Mouse (Mus musculus) naive thymus-derived CD4-positive, alpha-beta T cell, adult 2 months (primary cell): Measurements from ENCODE around the gene Ntmt1.

Experiments used
- DNase-seq: peaks from one replicate; pipeline ENCODE4 v3.0.0-alpha.2; 2011; ENCODE audit warnings: low read depth

Ntmt1 gene

GRCm38 (mm10) chr2:30784078-30784994 lies 23.3 kb upstream of the Ntmt1 start:
- peak; percentile 64 for DNase-seq

GRCm38 (mm10) chr2:30787466-30787865 lies 20.2 kb upstream of the Ntmt1 start:
- DNase-seq, result no peak

- DNase-seq, result no peak
Observed at GRCm38 (mm10) chr2:30792061-30792460, 15.6 kb upstream of the Ntmt1 start.

- peak; percentile 94 for DNase-seq
Observed at GRCm38 (mm10) chr2:30794179-30795108, 13.2 kb upstream of the Ntmt1 start.

GRCm38 (mm10) chr2:30795271-30795888 lies 12.2 kb upstream of the Ntmt1 start:
- DNase-seq, result no peak

GRCm38 (mm10) chr2:30795889-30796275 lies 11.7 kb upstream of the Ntmt1 start:
- DNase-seq, result no peak

- peak; percentile 91 for DNase-seq
Observed at GRCm38 (mm10) chr2:30796382-30796781, 11.2 kb upstream of the Ntmt1 start.

- DNase-seq, result no peak
Observed at GRCm38 (mm10) chr2:30799456-30799855, 8.2 kb upstream of the Ntmt1 start.

GRCm38 (mm10) chr2:30800671-30801066 lies 7.0 kb upstream of the Ntmt1 start:
- no peak for DNase-seq

GRCm38 (mm10) chr2:30801067-30801852 lies 6.4 kb upstream of the Ntmt1 start:
- DNase-seq, result peak; percentile 58

- no peak for DNase-seq
Observed at GRCm38 (mm10) chr2:30803604-30804003, 4.0 kb upstream of the Ntmt1 start, which contains the start of gene 1700001O22Rik. Gene 1700001O22Rik (minus strand): TSS chr2:30803661.

GRCm38 (mm10) chr2:30805983-30806382 lies 1.6 kb upstream of the Ntmt1 start:
- no peak for DNase-seq

GRCm38 (mm10) chr2:30807147-30807647 lies 429 bp upstream of the Ntmt1 start:
- DNase-seq, result no peak

GRCm38 (mm10) chr2:30808296-30808655 lies 650 bp downstream of the Ntmt1 start:
- no peak for DNase-seq

- DNase-seq, result no peak
Observed at GRCm38 (mm10) chr2:30809503-30809902, 1.9 kb downstream of the Ntmt1 start.

GRCm38 (mm10) chr2:30810573-30810972 lies 2.9 kb downstream of the Ntmt1 start:
- DNase-seq, result no peak

- DNase-seq, result no peak
Observed at GRCm38 (mm10) chr2:30816383-30816782, 8.8 kb downstream of the Ntmt1 start.

GRCm38 (mm10) chr2:30819873-30820272 lies 12.2 kb downstream of the Ntmt1 start:
- no peak for DNase-seq

- no peak for DNase-seq
Observed at GRCm38 (mm10) chr2:30821073-30821472, 13.4 kb downstream of the Ntmt1 start.

GRCm38 (mm10) chr2:30822460-30822859 lies 14.8 kb downstream of the Ntmt1 start:
- DNase-seq, result no peak
